Mouse (Mus musculus) cerebellum, adult 2 months (tissue): ENCODE data around the gene Taar9. TPM values are rescaled to one million over a fixed set of nuclear protein-coding genes. Genes with fewer than 3 reads are reported as not detected.
A peak's percentile ranks its signal among the peaks of the same experiment; 100 is the strongest.
"Not testable (repeated sequence)": the region's sequence is repeated elsewhere in the genome, so short reads cannot be mapped to it uniquely, and the experiment has no call there.

Source experiments
- DNase-seq, 2 experiments: peaks; one replicate each; pipeline ENCODE4 v3.0.0; 2021
- H3K27ac ChIP-seq: fragments of 200-500 bp; 2 replicates; pipeline ENCODE4 v1.5.1; 2012; ENCODE audit warnings: low read length, control low read depth, inconsistent platforms; ENCODE audit not compliant: insufficient read depth
- H3K27me3 ChIP-seq: fragments of 200-500 bp; 2 replicates; pipeline ENCODE4 v1.6.1; 2012; ENCODE audit warnings: inconsistent platforms, mild to moderate bottlenecking, low read length, moderate library complexity; ENCODE audit not compliant: control insufficient read depth, insufficient read depth
- H3K4me1 ChIP-seq: fragments of 200-500 bp; 2 replicates; pipeline ENCODE4 v1.6.1; 2011; ENCODE audit warnings: low read length; ENCODE audit not compliant: control insufficient read depth, insufficient read depth
- H3K4me3 ChIP-seq: fragments of 200-500 bp; replicated peaks from 2 replicates; pipeline ENCODE3; 2011; ENCODE audit warnings: mild to moderate bottlenecking, low read depth, low read length, control low read depth; ENCODE audit not compliant: insufficient read depth
- CTCF ChIP-seq: fragments of 200-500 bp; IDR thresholded peaks from 2 replicates; pipeline ENCODE4 v1.5.1; 2011; ENCODE audit warnings: low read depth, mild to moderate bottlenecking, control low read depth, low read length, moderate library complexity, borderline replicate concordance; ENCODE audit not compliant: insufficient read depth
- POLR2A ChIP-seq: fragments of 200-500 bp; IDR thresholded peaks from 2 replicates; pipeline ENCODE4 v1.6.1; 2011; ENCODE audit warnings: low read length, control low read depth, borderline replicate concordance; ENCODE audit not compliant: insufficient read depth
- WGBS: fragments of 180-500 bp; shearing (Covaris S2); methylation state at CpG from one replicate; pipeline ENCODE4 v1.1.7; 2018; 5-methylcytosine and 5-hydroxymethylcytosine counted together
- polyA plus RNA-seq: library from polyadenylated mRNA; depleted of rRNA; stranded (reverse); fragments of >200 nt; gene quantifications from 2 replicates; pipeline ENCODE4 v1.2.3, GENCODE M21; 2012; rRNA removed

Taar9 gene
- not detected in 2 replicates for polyA plus RNA-seq

GRCm38 (mm10) chr10:24109434-24109833 lies at the start of gene Taar9:
Taar9 (minus strand) TSS chr10:24109534.
- H3K27ac ChIP-seq, H3K4me3 ChIP-seq: not testable (repeated sequence)
- WGBS, result 71% methylated on average over 8 of the region's 8 CpGs

GRCm38 (mm10) chr10:24158470-24159254 lies 49.3 kb upstream of the Taar9 start:
- DNase-seq, result no peak
- Histone ChIP-seq H3K27ac (no peak overlapping the region), H3K4me3 (no peak overlapping the region), H3K4me1 (no peaks in the 10 kb centered on the region; the same call in 1 of the 2 replicates), H3K27me3 (no peaks in the 10 kb centered on the region)
- 75% methylated on average over 12 of the region's 12 CpGs for WGBS
- TF ChIP-seq CTCF, result no peak
- no peak for TF ChIP-seq POLR2A

More at GRCm38 (mm10) chr10:24109434-24109833, at the start of gene Taar9:
- not testable (repeated sequence) for H3K4me1 ChIP-seq, H3K27me3 ChIP-seq, DNase-seq

DNA sequence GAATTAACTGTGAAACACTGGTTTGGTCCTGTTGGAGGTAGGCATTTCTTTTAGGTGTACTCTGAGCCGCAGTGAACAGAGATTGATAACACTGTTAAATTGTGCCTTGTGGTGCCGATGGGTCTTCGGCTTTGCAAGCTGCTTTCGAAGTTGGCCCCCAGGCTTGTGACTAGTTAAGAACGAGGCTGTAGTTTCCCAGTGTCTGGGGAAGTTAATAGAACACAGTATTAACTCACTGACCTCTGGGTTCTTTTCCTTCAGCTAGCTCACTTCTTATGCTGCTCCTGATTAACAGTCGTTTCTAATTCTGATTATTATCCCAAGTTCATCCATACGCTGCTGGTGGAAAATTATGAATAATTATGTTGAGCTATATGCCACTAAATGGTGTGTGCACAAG lies 40.8 kb upstream of the Taar9 start:
- WGBS, result 39% methylated on average over 7 of the region's 7 CpGs
- TF ChIP-seq POLR2A (no peak), CTCF (no peak)

DNA sequence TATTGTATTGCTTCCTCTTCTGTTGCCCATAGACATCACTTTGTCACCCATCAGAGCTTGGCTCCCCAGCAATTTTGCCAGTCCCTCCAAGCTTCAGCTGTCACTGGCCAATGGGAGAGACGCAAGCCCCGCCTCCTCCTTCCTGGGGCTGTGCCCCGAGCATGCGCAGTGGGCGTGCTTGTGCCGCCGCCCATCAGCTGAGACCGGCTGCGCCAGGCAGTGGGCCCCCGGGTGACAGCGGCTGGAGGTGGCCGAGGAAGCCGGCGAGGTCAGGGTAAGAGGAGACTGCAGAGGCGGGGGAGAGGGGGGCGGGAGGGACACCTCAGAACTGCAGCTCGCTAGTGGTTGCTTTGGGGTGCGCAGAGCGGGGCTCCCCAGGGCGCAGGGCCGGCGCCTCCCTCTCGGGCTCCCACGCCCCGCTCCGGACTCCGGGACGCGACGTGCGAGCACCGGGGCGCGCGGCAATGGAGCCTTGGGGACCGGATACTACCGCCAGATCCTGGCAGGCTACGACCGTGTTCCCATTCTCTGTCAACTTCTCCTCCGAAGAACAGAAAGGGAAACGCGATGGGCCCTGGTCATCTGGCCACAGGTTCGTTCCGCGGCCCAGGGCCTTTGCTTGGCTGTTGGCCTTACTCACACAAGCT lies 39.9 kb upstream of the Taar9 start, which contains the start of gene Stx7:
TSS of gene Stx7 (plus strand) at position 168 of the 647 bp plus-strand sequence.
- Histone ChIP-seq H3K4me1 (peaks cover 4% of the 10 kb centered on the region; the same call in 1 of the 2 replicates), H3K27ac (peak within 1 kb of the TSS; percentile 15), H3K27me3 (no peaks in the 10 kb centered on the region), H3K4me3 (peak within 1 kb of the TSS; percentile 98)
- peak; percentile 93 to 94 for DNase-seq
- no peak for TF ChIP-seq CTCF
- TF ChIP-seq POLR2A, result peak; percentile 85
- WGBS, result under 1% methylated on average over 45 of the region's 45 CpGs

More for the DNA sequence above, 40.8 kb upstream of the Taar9 start:
- H3K4me1 ChIP-seq, result peaks cover 4% of the 10 kb centered on the region; the same call in 1 of the 2 replicates
- H3K27ac ChIP-seq, result no peak overlapping the region
- no peaks in the 10 kb centered on the region for H3K27me3 ChIP-seq
- H3K4me3 ChIP-seq, result peak overlapping the region; percentile 98
- no peak for DNase-seq

- Histone ChIP-seq H3K27ac (no peak overlapping the region), H3K4me3 (no peak overlapping the region), H3K27me3 (no peaks in the 10 kb centered on the region), H3K4me1 (no peaks in the 10 kb centered on the region)
- DNase-seq, result no peak
- 76% methylated on average over 3 of the region's 3 CpGs for WGBS
- TF ChIP-seq POLR2A, result no peak
- no peak for TF ChIP-seq CTCF
Observed at GRCm38 (mm10) chr10:24142735-24143134, 33.4 kb upstream of the Taar9 start.

DNA sequence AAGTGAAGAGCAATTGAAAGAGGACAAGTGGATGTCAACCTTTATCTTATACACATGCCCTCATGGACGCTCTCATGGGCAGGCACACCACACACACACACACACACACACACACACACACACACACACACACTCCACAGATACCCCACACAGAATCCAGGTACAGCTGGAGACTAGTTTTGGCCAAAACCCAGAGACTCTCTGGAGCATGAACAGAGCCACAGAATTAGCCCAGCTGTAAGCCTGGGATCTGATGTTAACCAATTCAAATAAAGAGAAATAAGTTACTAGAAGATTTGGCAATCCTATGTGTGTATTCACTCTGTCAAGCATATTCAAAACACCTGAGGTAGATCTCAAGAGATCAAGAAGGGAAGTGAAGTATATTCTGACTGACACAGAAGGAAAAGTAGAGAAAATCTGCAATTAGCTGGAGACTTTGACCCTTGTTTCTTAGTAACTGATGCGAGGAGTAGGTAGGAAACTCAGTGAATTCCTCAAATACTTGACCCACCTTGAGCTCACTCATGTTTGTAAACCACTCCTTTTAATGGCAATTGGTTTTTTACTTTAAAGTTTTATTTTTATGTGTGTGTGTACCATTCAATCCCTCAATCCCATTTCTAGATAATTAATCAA lies 29.4 kb upstream of the Taar9 start:
- no peak for DNase-seq
- 83% methylated on average over 2 of the region's 2 CpGs for WGBS
- Histone ChIP-seq H3K27ac (no peak overlapping the region), H3K27me3 (no peaks in the 10 kb centered on the region), H3K4me1 (no peaks in the 10 kb centered on the region), H3K4me3 (no peak overlapping the region)
- TF ChIP-seq CTCF (no peak), POLR2A (no peak)

DNA sequence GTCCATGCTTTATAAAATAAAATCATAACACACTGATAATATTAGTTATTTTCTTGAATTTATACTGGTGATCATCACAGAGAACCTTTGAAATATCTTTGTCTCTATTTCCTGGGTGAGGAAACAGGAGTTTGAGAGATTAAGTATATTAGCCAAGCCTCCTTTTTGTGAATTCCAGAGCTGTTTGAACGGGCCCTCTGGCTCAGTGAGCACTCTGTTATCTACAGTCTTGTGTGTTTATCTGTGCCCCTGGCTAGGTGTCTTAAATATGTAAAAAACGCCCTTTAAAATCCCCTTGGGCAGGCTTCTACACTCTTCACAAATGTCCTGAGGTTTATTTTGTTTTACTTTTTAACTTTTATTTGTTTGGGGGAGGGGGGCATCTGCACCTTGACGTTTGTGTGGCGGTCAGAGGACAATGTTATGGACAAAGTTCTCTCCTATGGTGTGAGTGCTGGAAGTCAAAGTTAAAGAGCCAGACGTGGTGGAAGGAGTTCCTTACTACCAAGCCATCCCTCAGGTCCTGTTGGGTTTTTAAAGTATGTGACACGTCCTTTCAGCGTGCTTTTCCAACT lies 24.8 kb upstream of the Taar9 start:
- 62% methylated on average over 7 of the region's 7 CpGs for WGBS
- TF ChIP-seq CTCF, result no peak
- no peak for TF ChIP-seq POLR2A
- H3K4me3 ChIP-seq, result no peak overlapping the region
- no peak for DNase-seq
- H3K27me3 ChIP-seq, result no peaks in the 10 kb centered on the region
- no peak overlapping the region for H3K27ac ChIP-seq
- no peaks in the 10 kb centered on the region for H3K4me1 ChIP-seq
